Mouse (Mus musculus): Measurements from ENCODE around the gene Sfpq. TPM values are rescaled to one million over a fixed set of nuclear protein-coding genes. Genes with fewer than 3 reads are reported as not detected.

Gene Sfpq
- polyA plus RNA-seq, 1 experiment, result 22.2 TPM

- H3K27me3 ChIP-seq (ENCODE audit: control insufficient read depth), result no peaks in the 10 kb centered on the region
- no peaks in the 10 kb centered on the region for H3K9me3 ChIP-seq (ENCODE audit: control insufficient read depth, low read length)
- H3K36me3 ChIP-seq (ENCODE audit: control insufficient read depth), result peaks cover 3% of the 10 kb centered on the region
- TF ChIP-seq GATA1 (IDR thresholded peaks at IDR 0.05; ENCODE audit: low read length) (no peak), TAL1 (IDR thresholded peaks at IDR 0.05; ENCODE audit: low read length) (no peak)
- no peak overlapping the region for H3K4me3 ChIP-seq (replicated peaks)
- no peaks in the 10 kb centered on the region for H3K4me1 ChIP-seq (ENCODE audit: control insufficient read depth)
These were observed 64.6 kb downstream of the Sfpq start for GRCm38 (mm10) chr4:127085761-127086160.

Other genes with a start within 250 kb of the Sfpq start
- gene Zmym4, start 53.2 kb upstream of the Sfpq start, polyA plus RNA-seq (2012), result 0.01 and 0.03 TPM in 2 replicates
- 0.02 and 0.03 TPM in 2 replicates for gene Zmym1, start 39.8 kb downstream of the Sfpq start, polyA plus RNA-seq (2012)
- gene Zmym6, start 56.1 kb downstream of the Sfpq start, polyA plus RNA-seq (2012), result 0.02 TPM in 1 of 2 replicates, not detected in the other
- 0.06 TPM in 1 of 2 replicates, not detected in the other for gene Tmem35b, start 102.4 kb downstream of the Sfpq start, polyA plus RNA-seq (2012)
- not detected in 2 replicates for gene Dlgap3, start 147.9 kb downstream of the Sfpq start, polyA plus RNA-seq (2012)
- gene Smim12, start 222.5 kb downstream of the Sfpq start, polyA plus RNA-seq (2012), result 2.9 and 4.0 TPM in 2 replicates